12 mouse cellular contexts compared by ENCODE assay signal in the genomic region with DNA sequence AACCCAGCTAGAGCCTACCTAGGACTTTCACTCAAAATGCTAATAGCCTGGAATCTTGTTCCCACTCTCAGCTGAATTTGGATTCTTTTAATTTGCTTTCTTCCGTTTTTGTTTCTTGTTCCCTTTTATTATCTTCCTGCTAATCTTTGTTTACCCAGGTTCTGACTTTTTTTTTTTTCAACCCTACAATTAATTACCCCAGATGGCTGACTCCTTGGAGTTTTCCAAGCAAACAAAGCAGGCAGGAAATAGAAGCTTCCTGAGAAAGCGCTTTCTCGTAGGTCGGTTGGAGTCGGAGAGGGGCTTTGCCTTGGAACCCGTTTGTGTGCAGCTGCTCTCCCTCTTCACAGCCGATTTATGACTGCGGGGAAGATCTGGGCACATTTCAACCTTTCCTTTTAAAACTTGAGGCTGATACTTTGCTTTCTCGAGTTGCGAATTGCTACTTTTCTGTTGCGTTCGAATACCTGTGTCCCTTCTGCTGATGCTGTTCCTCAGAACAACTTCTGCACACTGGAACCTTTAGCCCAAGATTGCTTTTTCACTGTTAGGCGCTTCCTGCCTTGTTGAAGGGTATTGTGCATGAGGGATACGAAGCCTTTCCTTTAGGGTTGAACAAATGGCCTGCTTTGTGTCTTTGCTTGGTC. TPM values are rescaled to one million over a fixed set of nuclear protein-coding genes. Genes with fewer than 3 reads are reported as not detected.
DNase-seq lines count a peak whose midpoint lies in the region; ATAC-seq lines count a peak whose summit lies in the region.
"Had no signal": no experiment of that assay in that cellular context is flagged by ENCODE, and none has a peak within 500 bp of the region (broad histone marks: within the 10 kb centered on the region; RNA-seq: fewer than 3 reads in every experiment).

No protein-coding gene starts in this region.

- peak overlapping the region; percentile 23 for H3K4me2 ChIP-seq in heart, embryonic 16.5 days (ENCODE audit: low read depth, low read length)
- H3K4me2 ChIP-seq: hindbrain, embryonic 13.5 days; neural tube, embryonic 13.5 days had no signal

- H3K4me1 ChIP-seq in heart, embryonic 16.5 days (ENCODE audit: control insufficient read depth, insufficient read depth, low read length), result peaks cover 9% of the 10 kb centered on the region
- H3K4me1 ChIP-seq in limb, embryonic 10.5 days, result peaks cover 19% of the 10 kb centered on the region
- H3K4me1 ChIP-seq: hindbrain, embryonic 13.5 days had no signal

- H3K9ac ChIP-seq in heart, embryonic 16.5 days (ENCODE audit: low read length), result no peak overlapping the region
- H3K9ac ChIP-seq: hindbrain, embryonic 13.5 days; neural tube, embryonic 13.5 days had no signal

- no peaks in the 10 kb centered on the region for H3K36me3 ChIP-seq in heart, embryonic 16.5 days (ENCODE audit: control insufficient read depth, insufficient read depth)
- peaks cover 10% of the 10 kb centered on the region for H3K36me3 ChIP-seq in limb, embryonic 10.5 days

- no peaks in the 10 kb centered on the region for H3K9me3 ChIP-seq in heart, embryonic 16.5 days (replicated peaks; ENCODE audit: control insufficient read depth, low read length)
- no peaks in the 10 kb centered on the region for H3K9me3 ChIP-seq in limb, embryonic 10.5 days (replicated peaks)
- H3K9me3 ChIP-seq: hindbrain, embryonic 13.5 days; neural tube, embryonic 13.5 days had no signal

- 0 out of 2 replicates have a peak, but pooled peaks have one; percentile 41 for ATAC-seq in heart, embryonic 16.5 days (replicated peaks; ENCODE audit: extremely low read depth, insufficient read depth, low FRiP score)

- H3K27me3 ChIP-seq in heart, embryonic 16.5 days (ENCODE audit: control insufficient read depth, insufficient read depth, low read length), result no peaks in the 10 kb centered on the region
- H3K27me3 ChIP-seq in limb, embryonic 10.5 days (ENCODE audit: low read depth, poor library complexity, severe bottlenecking), result no peaks in the 10 kb centered on the region
- H3K27me3 ChIP-seq: hindbrain, embryonic 13.5 days; neural tube, embryonic 13.5 days had no signal

- DNase-seq in embryo, embryonic 11 days, result peak; percentile 47
- no peak for DNase-seq in embryo, embryonic 9.5 days (ENCODE audit: extremely low spot score)
- peak; percentile 12 for DNase-seq in brain, adult 2 months (ENCODE audit: low read depth, low spot score)
- no peak for DNase-seq in limb, embryonic 10.5 days (ENCODE audit: low spot score)
- DNase-seq in adrenal gland, postnatal 10 days, result no peak
- no peak for DNase-seq in ovary, adult 18-20 months (ENCODE audit: low spot score)
- DNase-seq in spleen, postnatal 10 days (ENCODE audit: low spot score in 2 of 2), result no peak

- peak overlapping the region; percentile 69 for H3K27ac ChIP-seq in heart, embryonic 16.5 days (ENCODE audit: low read length)
- H3K27ac ChIP-seq in limb, embryonic 10.5 days, result peak overlapping the region; percentile 83
- H3K27ac ChIP-seq: hindbrain, embryonic 13.5 days; left cerebral cortex, adult 2 months; neural tube, embryonic 13.5 days had no signal

- H3K4me3 ChIP-seq in heart, embryonic 16.5 days (ENCODE audit: low read length), result no peak overlapping the region
- peak overlapping the region; percentile 11; the same call in 1 of the 2 replicates for H3K4me3 ChIP-seq in limb, embryonic 10.5 days
- H3K4me3 ChIP-seq: hindbrain, embryonic 13.5 days; left cerebral cortex, adult 2 months; neural tube, embryonic 13.5 days had no signal

- WGBS in heart, embryonic 16.5 days, result 46% methylated on average over 14 of the region's 14 CpGs
- WGBS in limb, embryonic 10.5 days, result 46% methylated on average over 14 of the region's 14 CpGs

RNA-seq across cellular contexts. Expression of gene Rpl26, which starts 10.3 kb away (rescaled TPM):
- 505 and 551 TPM in 2 replicates for polyA plus RNA-seq in heart, embryonic 16.5 days (2015; fragmentation: Nextera tagmentation; extraction: Ambion mirVana)
- 1,058 and 1,266 TPM in 2 replicates for polyA plus RNA-seq in limb, embryonic 10.5 days (2016; fragmentation: Nextera tagmentation; extraction: Ambion mirVana)
- 1,000 to 10,000 TPM; 1,288 to 1,295 TPM for total RNA-seq in adrenal gland, postnatal 10 days (2021)

RNA-seq across cellular contexts. Expression of gene Odf4, which starts 15.2 kb away (rescaled TPM):
- polyA plus RNA-seq in heart, embryonic 16.5 days (2015; fragmentation: Nextera tagmentation; extraction: Ambion mirVana), result not detected in 2 replicates
- not detected in 2 replicates for polyA plus RNA-seq in limb, embryonic 10.5 days (2016; fragmentation: Nextera tagmentation; extraction: Ambion mirVana)
- under 1 TPM; 0.27 to 0.60 TPM for total RNA-seq in adrenal gland, postnatal 10 days (2021)
- total RNA-seq: megakaryocyte progenitor cell, adult 5-6 weeks had no signal

RNA-seq across cellular contexts. Expression of gene Rnf222, which starts 23.3 kb away (rescaled TPM):
- polyA plus RNA-seq in heart, embryonic 16.5 days (2015; fragmentation: Nextera tagmentation; extraction: Ambion mirVana), result 0.09 and 0.13 TPM in 2 replicates
- polyA plus RNA-seq in limb, embryonic 10.5 days (2016; fragmentation: Nextera tagmentation; extraction: Ambion mirVana), result 0.04 and 0.09 TPM in 2 replicates
- total RNA-seq in adrenal gland, postnatal 10 days (2021), result under 1 TPM; 0.09 to 0.12 TPM
- total RNA-seq: left cerebral cortex, adult 2 months; megakaryocyte progenitor cell, adult 5-6 weeks had no signal
- polyA plus RNA-seq: neural tube, embryonic 13.5 days had no signal

RNA-seq across cellular contexts. Expression of gene Ndel1, which starts 40.0 kb away (rescaled TPM):
- 75.4 and 79.4 TPM in 2 replicates for polyA plus RNA-seq in heart, embryonic 16.5 days (2015; fragmentation: Nextera tagmentation; extraction: Ambion mirVana)
- 52.6 and 61.8 TPM in 2 replicates for polyA plus RNA-seq in limb, embryonic 10.5 days (2016; fragmentation: Nextera tagmentation; extraction: Ambion mirVana)
- 10 to 100 TPM; 57.2 to 72.8 TPM for total RNA-seq in adrenal gland, postnatal 10 days (2021)

RNA-seq across cellular contexts. Expression of gene Arhgef15, which starts 45.6 kb away (rescaled TPM):
- 13.1 and 15.4 TPM in 2 replicates for polyA plus RNA-seq in heart, embryonic 16.5 days (2015; fragmentation: Nextera tagmentation; extraction: Ambion mirVana)
- 8.0 and 9.0 TPM in 2 replicates for polyA plus RNA-seq in limb, embryonic 10.5 days (2016; fragmentation: Nextera tagmentation; extraction: Ambion mirVana)
- 10 to 100 TPM; 25.4 to 35.9 TPM for total RNA-seq in adrenal gland, postnatal 10 days (2021)

Comparison
In these comparisons a context has a peak if more than half of its experiments do, and no peak if none do; other contexts are left out.
1. DNase-seq: peak in embryo, embryonic 11 days (single experiment) and brain, adult 2 months (single experiment); none in embryo, embryonic 9.5 days (single experiment), limb, embryonic 10.5 days (single experiment), adrenal gland, postnatal 10 days (single experiment), ovary, adult 18-20 months (single experiment) and spleen, postnatal 10 days (0 of 2).